Mouse (Mus musculus): ENCODE measurements around the gene Hcn3.

DNA sequence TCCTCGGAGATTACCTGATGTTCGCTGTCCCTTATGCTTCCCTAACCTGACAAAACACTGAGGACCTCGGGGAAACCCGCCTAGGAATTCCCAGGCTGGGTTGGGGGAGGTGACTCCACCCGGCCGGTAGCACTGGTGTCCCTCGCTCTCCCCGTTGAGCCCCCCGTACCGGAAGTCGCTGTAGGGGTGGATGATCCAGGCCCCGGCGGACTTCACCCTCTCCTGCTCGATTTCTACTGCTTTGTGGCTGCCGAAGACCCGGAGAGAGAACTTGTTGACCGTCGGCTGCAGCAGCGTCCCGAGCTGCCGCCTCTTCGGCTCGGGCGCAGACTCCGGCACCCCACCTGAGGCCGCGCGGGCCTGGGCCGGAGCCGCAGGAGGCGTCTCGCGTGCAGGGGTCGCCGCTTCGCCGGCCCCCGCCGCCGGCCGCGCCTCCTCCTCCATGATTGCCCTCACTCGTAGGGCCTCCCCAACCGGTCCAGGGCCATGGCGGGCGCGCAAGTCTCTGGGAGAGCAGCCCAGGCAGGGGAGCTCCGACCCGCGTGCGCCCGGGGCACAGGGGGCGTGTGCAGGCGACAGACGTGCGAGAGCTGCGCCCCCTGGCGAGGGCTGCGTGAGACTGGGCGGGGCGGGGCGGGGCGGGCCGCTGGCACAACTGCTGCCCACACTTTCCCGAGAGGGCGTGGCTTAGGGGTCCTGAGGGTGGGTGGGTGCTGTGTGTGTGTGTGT is at the start of gene Hcn3:
- TF ChIP-seq POLR2A (IDR thresholded peaks at IDR 0.05; ENCODE audit: borderline replicate concordance, extremely low read depth, insufficient read depth, insufficient read length, poor library complexity, severe bottlenecking) (peak; percentile 59; the same call in 1 of the 2 replicates), CTCF (IDR thresholded peaks at IDR 0.05; ENCODE audit: borderline replicate concordance, extremely low read depth, insufficient read depth, insufficient read length) (peak; percentile 51; the same call in 1 of the 2 replicates)
